Mouse (Mus musculus): ENCODE data around the gene Mylk2. TPM values are rescaled to one million over a fixed set of nuclear protein-coding genes. Genes with fewer than 3 reads are reported as not detected.
A peak's percentile ranks its signal among the peaks of the same experiment; 100 is the strongest.

The Mylk2 gene
- total and polyA plus RNA-seq, 2 experiments from 2014 or later = 0.29 TPM; not detected in 1

DNA sequence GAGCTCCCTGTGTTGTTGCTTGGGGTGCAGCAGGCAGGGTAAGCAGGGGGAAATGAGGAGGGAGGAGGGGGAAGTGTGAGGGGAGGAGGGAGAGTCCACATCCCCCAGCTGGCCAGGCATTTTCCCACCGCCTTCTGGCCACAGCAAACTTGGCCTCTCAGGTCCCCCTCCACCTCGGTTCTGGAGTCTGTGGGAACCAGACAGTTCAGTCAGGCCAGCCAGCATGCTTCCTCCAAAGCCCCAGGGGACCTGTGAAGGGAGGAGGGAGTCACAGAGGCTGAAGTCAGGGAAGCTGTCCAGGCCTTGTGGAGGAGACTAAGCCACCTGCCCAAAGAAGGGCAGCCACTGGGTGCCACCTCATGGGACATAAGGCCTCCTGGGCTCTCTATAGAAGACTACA is 19.1 kb downstream of the Mylk2 start:
- H3K27ac ChIP-seq (ENCODE audit: low read depth, low read length) = 0 out of 2 replicates have a peak overlapping the region, but pooled peaks have one; percentile 9
- no peak for DNase-seq
- H3K9me3 ChIP-seq (ENCODE audit: low read length) = no peaks in the 10 kb centered on the region
- no peak overlapping the region for H3K4me2 ChIP-seq (ENCODE audit: low read depth)
- H3K36me3 ChIP-seq (ENCODE audit: insufficient read depth) = no peaks in the 10 kb centered on the region
- no peaks in the 10 kb centered on the region for H3K27me3 ChIP-seq (ENCODE audit: insufficient read depth, low read length)
- no peak for ATAC-seq
- no peak for TF ChIP-seq CTCF (IDR thresholded peaks at IDR 0.05; ENCODE audit: low read depth)
- H3K4me3 ChIP-seq (ENCODE audit: low read depth, low read length) = no peak overlapping the region
- H3K4me1 ChIP-seq (ENCODE audit: insufficient read depth) = no peaks in the 10 kb centered on the region
- H3K9ac ChIP-seq = no peak overlapping the region
- 38% methylated on average over 2 of the region's 2 CpGs for whole genome bisulfite sequencing

DNA sequence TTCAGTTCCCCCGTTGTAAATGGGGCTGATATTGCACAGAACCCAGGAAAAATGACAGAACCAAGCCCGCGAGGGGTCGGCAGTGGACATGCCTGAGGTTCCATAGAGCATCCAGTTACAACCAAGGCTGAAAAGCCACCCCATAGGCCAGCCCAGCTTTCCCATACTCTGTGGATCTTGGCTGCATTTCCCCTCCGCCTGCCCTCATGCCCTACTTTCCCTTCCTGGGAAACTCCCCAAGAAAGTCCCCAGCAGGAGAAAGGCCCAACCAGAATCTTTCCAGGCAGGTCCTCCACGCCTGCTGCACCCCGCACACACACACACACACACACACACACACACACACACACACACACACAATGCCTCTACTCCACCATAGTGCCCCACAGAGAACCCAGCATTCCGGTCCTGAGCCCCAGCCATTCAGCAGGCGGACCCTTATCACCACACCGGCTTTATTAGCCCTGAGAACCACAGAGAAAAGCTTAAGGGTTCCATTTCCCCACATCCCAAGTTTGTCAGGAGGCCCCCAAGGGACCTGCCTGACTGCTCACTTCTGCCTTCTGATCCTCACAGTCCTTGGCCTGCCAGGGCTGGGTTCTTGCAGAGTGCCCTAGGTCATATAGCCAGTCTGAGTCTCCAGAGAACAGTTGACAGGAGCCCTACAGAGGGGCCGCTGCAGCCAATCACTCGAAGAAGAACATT is 20.5 kb downstream of the Mylk2 start:
- H3K9ac ChIP-seq = no peak overlapping the region
- ATAC-seq (peak; percentile 25; the same call in 1 of the 2 replicates), DNase-seq (no peak)
- no peaks in the 10 kb centered on the region for H3K4me1 ChIP-seq (ENCODE audit: insufficient read depth)
- H3K9me3 ChIP-seq (ENCODE audit: low read length) = no peaks in the 10 kb centered on the region
- no peak for TF ChIP-seq CTCF (IDR thresholded peaks at IDR 0.05; ENCODE audit: low read depth)
- no peak overlapping the region for H3K4me2 ChIP-seq (ENCODE audit: low read depth)
- no peak overlapping the region for H3K27ac ChIP-seq (ENCODE audit: low read depth, low read length)
- no peaks in the 10 kb centered on the region for H3K27me3 ChIP-seq (ENCODE audit: insufficient read depth, low read length)
- H3K36me3 ChIP-seq (ENCODE audit: insufficient read depth) = no peaks in the 10 kb centered on the region
- 73% methylated on average over 12 of the region's 12 CpGs for WGBS
- no peak overlapping the region for H3K4me3 ChIP-seq (ENCODE audit: low read depth, low read length)

DNA sequence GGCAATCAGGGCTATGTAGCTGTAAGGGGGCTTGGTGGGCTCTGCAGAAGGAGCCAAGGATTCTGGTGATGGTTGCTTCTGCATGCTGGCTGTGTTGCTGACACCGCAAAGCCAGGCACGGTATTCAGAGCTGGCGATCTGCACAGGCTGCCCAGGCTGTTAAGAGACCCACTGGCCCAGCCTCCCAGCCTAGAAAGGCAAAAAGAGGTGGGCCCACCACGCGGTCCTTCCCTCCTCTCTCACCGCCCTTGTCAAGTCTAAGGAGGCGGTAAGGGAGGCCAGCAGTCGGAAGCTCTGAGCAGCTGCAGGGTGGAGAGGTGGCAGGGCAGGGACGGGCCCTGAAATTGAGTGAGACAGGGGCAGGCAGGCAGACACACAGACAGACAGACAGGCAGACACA is 21.9 kb downstream of the Mylk2 start, which contains the start of gene Foxs1:
TSS of gene Foxs1 (minus strand) at position 161 of the 400 bp plus-strand sequence.
- H3K4me2 ChIP-seq (ENCODE audit: low read depth) = no peak within 1 kb of the TSS
- no peak within 1 kb of the TSS for H3K9ac ChIP-seq
- H3K4me3 ChIP-seq (ENCODE audit: low read depth, low read length) = no peak within 1 kb of the TSS
- ATAC-seq = no peak
- no peak within 1 kb of the TSS for H3K27ac ChIP-seq (ENCODE audit: low read depth, low read length)
- H3K4me1 ChIP-seq (ENCODE audit: insufficient read depth) = no peaks in the 10 kb centered on the region
- TF ChIP-seq CTCF (IDR thresholded peaks at IDR 0.05; ENCODE audit: low read depth) = no peak
- WGBS = 30% methylated on average over 9 of the region's 9 CpGs
- no peaks in the 10 kb centered on the region for H3K9me3 ChIP-seq (ENCODE audit: low read length)
- H3K27me3 ChIP-seq (ENCODE audit: insufficient read depth, low read length) = no peaks in the 10 kb centered on the region
- no peak for DNase-seq
- no peaks in the 10 kb centered on the region for H3K36me3 ChIP-seq (ENCODE audit: insufficient read depth)

DNA sequence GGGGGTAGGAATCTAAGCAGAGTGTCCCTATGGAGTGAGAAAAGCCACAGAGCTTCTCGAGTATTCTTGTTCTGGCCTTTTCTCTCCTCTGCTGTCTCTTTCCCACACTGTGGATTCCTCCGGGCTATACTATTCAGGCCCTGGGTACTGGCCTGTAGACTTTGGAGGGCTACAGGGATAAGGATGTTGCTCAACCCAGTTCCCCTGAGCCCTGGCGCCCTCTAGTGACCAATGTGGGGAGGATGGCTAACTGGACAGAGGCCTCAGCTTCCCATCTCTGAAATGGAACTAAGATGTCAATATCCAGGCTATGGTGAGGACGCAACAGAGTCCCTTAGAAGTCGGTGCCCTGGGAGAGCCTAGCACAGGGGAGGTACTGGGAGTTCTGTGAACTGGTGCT is 22.5 kb downstream of the Mylk2 start:
- no peak overlapping the region for H3K27ac ChIP-seq (ENCODE audit: low read depth, low read length)
- H3K4me1 ChIP-seq (ENCODE audit: insufficient read depth) = no peaks in the 10 kb centered on the region
- ATAC-seq (no peak), DNase-seq (no peak)
- WGBS = 34% methylated on average over 5 of the region's 5 CpGs
- no peak overlapping the region for H3K9ac ChIP-seq
- no peak overlapping the region for H3K4me3 ChIP-seq (ENCODE audit: low read depth, low read length)
- H3K4me2 ChIP-seq (ENCODE audit: low read depth) = no peak overlapping the region
- peak; percentile 58 for TF ChIP-seq CTCF (IDR thresholded peaks at IDR 0.05; ENCODE audit: low read depth)
- no peaks in the 10 kb centered on the region for H3K36me3 ChIP-seq (ENCODE audit: insufficient read depth)
- H3K27me3 ChIP-seq (ENCODE audit: insufficient read depth, low read length) = no peaks in the 10 kb centered on the region
- no peaks in the 10 kb centered on the region for H3K9me3 ChIP-seq (ENCODE audit: low read length)

DNA sequence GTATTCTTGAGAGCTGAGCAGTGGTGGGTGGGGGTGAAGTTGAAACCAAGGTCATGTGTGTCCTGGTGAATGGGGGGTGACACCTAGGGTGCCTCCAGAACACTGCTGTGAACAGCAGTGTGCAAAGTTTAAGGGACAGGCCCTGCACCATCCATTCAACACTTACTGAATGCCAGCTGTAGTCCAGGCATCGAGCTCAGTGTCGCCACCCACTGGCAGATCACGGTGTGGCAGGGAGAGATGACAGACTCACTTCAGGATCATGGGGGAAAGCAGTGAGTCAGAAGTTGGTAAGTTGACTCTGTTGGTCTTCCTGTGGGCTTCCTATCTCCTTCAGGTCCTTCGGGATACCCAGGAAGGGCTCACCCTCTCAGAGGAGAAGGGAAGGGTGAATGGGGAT is 28.7 kb downstream of the Mylk2 start:
- DNase-seq = no peak
- H3K27ac ChIP-seq (ENCODE audit: low read depth, low read length) = no peak overlapping the region
- no peak for ATAC-seq
- no peaks in the 10 kb centered on the region for H3K36me3 ChIP-seq (ENCODE audit: insufficient read depth)
- H3K9ac ChIP-seq = no peak overlapping the region
- H3K4me2 ChIP-seq (ENCODE audit: low read depth) = no peak overlapping the region
- peaks cover 48% of the 10 kb centered on the region for H3K27me3 ChIP-seq (ENCODE audit: insufficient read depth, low read length)
- TF ChIP-seq CTCF (IDR thresholded peaks at IDR 0.05; ENCODE audit: low read depth) = peak; percentile 72
- 15% methylated on average over 4 of the region's 4 CpGs for WGBS
- no peaks in the 10 kb centered on the region for H3K4me1 ChIP-seq (ENCODE audit: insufficient read depth)
- H3K9me3 ChIP-seq (ENCODE audit: low read length) = no peaks in the 10 kb centered on the region
- H3K4me3 ChIP-seq (ENCODE audit: low read depth, low read length) = no peak overlapping the region

DNA sequence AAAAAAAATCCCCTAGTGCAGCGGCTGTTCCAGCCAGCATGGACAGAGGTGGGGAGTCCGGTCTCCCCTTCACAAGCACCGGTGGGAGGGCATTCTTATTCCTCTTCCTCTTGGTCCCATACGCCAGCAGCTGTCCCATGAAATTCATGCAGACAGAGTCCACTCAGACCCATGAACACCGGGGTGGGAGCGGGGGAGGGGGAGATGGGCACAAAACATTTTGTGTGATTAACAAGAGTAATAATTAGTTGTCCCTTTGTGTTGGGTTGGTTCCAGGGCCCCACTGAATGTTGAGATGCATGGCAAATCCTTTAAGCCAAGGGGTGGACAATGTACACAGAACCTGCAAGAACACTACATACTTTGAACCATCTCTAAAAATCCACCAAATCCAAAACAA is 30.0 kb downstream of the Mylk2 start:
- ATAC-seq (no peak), DNase-seq (no peak)
- TF ChIP-seq CTCF (IDR thresholded peaks at IDR 0.05; ENCODE audit: low read depth) = no peak
- no peak overlapping the region for H3K9ac ChIP-seq
- no peaks in the 10 kb centered on the region for H3K4me1 ChIP-seq (ENCODE audit: insufficient read depth)
- no peaks in the 10 kb centered on the region for H3K9me3 ChIP-seq (ENCODE audit: low read length)
- H3K27ac ChIP-seq (ENCODE audit: low read depth, low read length) = no peak overlapping the region
- no peak overlapping the region for H3K4me2 ChIP-seq (ENCODE audit: low read depth)
- peaks cover 48% of the 10 kb centered on the region for H3K27me3 ChIP-seq (ENCODE audit: insufficient read depth, low read length)
- H3K4me3 ChIP-seq (ENCODE audit: low read depth, low read length) = no peak overlapping the region
- no peaks in the 10 kb centered on the region for H3K36me3 ChIP-seq (ENCODE audit: insufficient read depth)
- 73% methylated on average over 6 of the region's 6 CpGs for WGBS

GRCm38 (mm10) chr2:152941776-152942175 is 30.6 kb downstream of the Mylk2 start:
- no peak for DNase-seq
- ATAC-seq = no peak
- no peak overlapping the region for H3K9ac ChIP-seq
- H3K4me3 ChIP-seq (ENCODE audit: low read depth, low read length) = no peak overlapping the region
- 54% methylated on average over 7 of the region's 7 CpGs for WGBS
- H3K27ac ChIP-seq (ENCODE audit: low read depth, low read length) = no peak overlapping the region
- H3K4me2 ChIP-seq (ENCODE audit: low read depth) = no peak overlapping the region
- no peaks in the 10 kb centered on the region for H3K4me1 ChIP-seq (ENCODE audit: insufficient read depth)
- TF ChIP-seq CTCF (IDR thresholded peaks at IDR 0.05; ENCODE audit: low read depth) = no peak
- H3K27me3 ChIP-seq (ENCODE audit: insufficient read depth, low read length) = peaks cover 48% of the 10 kb centered on the region
- H3K36me3 ChIP-seq (ENCODE audit: insufficient read depth) = no peaks in the 10 kb centered on the region
- no peaks in the 10 kb centered on the region for H3K9me3 ChIP-seq (ENCODE audit: low read length)
